Mouse (Mus musculus) thymus, postnatal 4 days (tissue): Measurements from ENCODE around the gene Palm3.

ENCODE experiments used
- DNase-seq: peaks from one replicate; pipeline ENCODE4 v3.0.0; 2021

Gene Palm3

DNA sequence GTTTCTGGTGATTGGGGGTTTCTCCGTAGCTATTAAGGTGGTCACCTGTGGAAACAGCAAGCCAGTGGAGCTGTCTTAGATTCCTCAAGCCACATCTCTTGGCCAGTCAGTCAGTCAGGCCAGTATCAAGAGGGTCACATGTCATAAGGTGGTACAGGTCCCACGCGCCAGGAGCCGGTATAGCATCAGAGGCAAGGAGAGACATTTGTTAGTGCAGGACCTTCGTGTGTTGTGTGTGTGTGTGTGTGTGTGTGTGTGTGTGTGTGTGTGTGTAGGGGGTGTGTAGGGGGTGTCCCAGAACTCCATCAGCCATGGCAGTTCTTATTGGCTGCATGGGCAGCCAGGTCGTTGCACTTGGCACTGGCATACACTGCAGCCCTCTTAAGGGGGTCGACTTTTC is 46.6 kb downstream of the Palm3 start:
- DNase-seq: no peak

DNA sequence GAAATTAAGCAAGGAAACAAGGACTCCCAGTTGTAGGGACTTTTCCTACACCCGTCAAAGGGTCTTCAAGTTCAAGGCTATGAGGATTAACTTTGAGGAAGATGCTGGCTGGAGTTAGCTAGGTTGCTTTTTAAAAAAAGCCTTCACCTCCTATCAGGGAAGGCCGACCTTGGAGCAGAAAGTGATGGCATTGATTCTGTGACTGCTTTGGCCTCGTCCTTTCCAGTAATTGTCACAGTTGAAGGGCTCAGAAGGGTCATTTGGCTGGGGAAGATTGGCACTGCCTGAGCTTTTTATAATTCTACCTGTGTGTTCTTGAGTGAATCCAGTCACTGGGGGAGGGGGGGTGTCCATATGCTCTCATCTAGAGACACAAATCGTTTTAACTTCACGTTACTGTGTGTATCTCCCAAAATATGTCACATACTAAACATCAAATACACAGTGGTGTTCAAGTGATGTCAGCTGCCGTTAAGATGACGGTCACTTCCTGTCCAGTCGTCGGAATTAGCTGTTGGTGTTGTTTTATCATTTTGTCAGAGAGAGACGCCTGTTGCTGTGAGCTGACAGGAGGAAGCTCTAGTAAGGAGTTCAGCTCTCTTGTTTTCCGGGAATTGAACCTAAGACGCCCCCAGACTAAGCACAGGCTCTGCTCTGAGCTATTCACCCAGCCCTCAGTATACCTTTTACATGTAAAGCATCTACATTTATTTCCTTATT is 47.2 kb downstream of the Palm3 start:
- no peak for DNase-seq

DNA sequence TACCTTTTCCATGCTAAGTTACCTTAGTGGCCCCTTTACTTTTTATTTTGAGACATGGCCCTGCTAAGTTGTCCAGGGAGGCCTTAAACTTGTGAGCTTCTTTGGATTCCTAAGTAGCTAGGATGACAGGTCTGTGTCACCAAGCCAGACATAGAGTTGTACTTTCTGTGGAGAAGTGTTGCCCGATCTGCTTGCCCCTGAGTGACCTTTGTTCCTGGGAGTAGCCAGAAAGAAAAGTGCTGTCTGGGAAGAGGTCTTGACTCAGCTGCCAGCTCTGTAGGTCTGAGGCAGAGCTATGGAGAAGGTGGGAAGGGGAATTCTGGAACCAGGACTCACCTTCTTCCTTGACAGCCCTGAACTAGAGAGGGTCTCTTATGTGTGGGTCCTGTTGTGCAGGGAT is 47.9 kb downstream of the Palm3 start:
- no peak for DNase-seq

DNA sequence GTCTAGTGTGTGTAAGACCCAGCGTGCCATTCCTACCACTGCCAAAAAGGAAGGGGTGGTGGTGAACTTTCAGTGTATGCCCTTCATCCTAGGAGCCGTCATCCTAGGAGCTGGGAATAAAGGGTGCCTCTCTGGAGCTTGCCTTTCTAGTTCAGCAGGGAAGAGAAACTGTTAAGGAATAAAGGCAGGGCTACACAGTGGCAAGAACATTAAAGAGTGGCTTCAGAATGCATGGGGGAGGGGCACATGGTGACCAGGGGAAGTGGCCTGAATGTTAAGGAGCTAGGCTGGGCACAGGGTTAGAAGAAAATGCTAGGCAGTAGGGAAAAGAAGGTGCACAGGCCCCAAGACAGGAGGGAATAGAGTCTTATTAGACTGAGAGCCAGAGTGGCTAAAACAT is 48.5 kb downstream of the Palm3 start:
- DNase-seq: no peak

DNA sequence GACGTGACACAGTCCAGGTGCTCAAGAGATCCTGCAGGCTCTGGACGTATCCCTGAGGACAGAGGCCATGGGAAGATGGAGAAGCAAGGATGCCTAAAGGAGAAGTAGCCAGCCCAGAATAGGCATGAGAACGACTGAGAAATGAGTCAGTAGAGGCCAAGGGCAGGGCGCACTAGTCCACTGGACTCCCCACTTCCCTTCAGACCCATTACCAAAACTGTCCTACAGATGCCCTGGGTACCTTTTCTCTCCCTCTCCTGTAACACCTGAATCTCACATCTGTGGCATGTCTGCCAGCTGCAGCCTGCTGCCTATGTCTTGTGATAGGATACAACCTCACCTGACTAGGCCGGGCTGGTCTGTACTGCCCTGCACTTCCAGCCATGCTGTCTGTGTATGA is 49.0 kb downstream of the Palm3 start:
- DNase-seq: no peak

DNA sequence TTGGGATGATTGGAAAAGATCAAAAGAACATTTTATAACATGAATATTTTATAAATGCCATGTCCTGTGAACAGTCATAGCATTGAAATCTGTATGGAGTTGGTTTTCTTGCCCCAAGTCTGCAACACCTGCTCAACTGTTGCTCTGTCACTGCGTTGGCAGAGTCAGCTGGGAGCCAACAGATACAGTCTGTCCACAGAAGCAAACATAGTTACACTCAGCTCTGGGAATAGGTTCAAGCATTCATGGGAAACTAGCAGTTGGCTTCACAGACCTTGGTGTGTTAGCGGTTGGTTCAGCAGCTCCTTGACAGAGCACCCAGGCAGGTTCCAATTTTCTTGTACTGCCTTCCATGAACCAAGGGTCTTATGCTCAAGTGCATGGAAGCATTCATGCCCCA is 49.4 kb downstream of the Palm3 start:
- DNase-seq: no peak

DNA sequence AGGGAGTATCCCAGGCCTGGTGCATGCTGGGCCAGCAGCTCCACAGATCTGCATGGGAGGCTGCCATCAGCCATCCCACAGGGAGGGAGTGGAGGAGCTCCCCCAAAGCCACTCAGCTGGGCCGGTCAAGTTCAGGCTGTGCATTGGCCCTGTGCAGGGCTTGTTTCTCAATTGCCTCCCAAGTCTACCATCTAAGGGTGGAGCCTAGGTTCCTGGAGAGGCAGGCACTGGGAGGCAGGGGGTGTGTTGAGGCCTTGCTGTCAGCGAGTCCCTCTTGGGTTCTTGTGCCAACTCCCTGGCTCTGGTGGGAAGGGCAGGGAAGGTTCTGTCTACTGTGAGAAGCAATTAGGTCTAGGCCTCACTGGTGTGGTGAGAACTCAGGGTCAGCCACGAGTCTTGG is 50.6 kb downstream of the Palm3 start:
- no peak for DNase-seq

DNA sequence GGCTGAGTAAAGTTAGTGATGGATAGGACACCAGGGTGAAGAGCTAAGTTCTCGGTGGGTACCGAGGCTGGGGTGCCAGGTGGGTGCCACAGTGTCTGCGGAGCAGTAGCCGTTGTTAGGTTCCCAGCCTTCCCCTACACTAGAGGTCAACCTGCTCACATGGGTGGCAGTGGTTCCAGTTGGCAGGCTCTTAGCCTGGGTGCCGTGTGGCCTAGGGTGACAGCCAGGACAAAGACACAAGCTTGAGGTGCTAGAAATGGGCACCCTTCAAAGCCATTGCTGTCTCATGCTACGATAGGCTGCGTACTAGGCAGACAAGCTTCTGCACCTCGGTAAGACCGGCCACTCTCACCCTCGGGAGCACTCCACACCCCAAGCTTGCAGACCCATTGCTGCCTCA is 51.0 kb downstream of the Palm3 start:
- no peak for DNase-seq

DNA sequence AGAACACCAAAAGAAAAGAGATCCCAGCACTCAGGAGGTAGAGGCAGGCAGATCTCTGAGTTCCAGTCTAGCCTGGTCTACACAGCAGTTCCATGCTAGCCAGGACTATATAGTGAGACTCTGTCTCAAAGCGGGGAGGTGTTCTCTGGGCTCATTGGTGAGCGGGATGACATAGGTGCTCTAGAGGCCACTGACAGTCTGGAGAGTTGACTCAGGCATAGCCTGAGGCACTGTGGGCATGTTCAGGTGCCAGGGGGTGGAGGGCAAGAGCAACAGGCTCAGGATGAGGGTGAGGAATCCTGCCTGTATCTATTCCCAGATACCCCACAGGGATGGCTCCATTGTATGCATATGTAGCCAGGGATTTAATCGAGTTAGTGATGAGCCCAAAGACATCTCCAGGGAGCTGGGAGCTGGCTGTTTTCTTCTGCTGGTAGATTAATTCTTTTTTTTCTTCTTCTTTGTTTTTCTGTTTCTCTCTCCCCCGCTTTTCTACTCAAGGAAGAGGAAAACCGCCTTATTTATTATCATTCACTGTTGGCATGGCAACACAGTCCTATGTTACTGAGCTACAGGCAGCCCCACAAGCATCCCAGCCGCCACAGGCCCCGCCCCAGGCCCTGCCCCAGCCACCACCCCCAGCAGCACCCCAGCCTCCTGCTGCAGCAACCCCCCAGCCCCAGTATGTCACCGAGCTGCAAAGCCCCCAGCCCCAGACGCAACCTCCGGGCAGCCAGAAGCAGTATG is 52.1 kb downstream of the Palm3 start:
- no peak for DNase-seq

DNA sequence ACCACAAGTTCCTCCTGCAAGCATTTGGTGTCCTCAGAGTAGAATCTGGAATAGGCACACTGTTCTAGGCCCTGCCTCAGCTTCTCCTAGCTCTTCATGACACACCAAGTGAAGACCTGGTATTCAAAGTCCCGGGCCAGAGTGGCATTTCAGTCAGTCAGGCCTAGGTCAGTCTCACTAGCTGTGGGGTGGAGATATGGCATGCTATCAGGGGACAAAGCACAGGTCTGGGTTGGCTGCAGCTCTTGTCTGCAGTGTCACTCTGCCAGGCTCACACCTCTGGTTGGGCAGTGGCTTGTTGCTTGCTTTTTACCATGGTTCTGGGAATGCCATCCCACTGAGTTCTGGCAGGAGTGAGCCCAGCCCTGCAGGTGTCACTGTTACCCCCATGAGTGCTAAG is 55.1 kb downstream of the Palm3 start:
- DNase-seq: no peak

DNA sequence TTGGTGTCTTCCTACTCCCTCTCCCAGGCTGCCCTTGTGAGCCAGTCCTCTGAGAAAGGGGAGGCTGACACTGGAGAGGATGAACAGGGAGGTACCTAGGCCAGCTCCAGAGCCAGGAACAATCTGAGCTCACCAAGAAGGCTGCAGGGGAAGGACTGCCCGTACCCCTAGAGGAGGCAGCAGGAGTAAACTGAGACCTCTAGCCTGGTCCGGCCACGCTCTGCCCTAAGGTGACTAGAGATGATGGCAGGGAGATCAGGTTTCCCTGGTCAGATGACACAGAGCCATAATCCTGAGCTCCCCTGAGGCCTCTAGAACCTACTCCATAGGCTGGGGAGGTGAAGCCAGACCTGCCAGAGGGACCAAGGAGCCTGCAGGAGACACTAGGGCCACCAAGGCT is 55.6 kb downstream of the Palm3 start:
- no peak for DNase-seq

DNA sequence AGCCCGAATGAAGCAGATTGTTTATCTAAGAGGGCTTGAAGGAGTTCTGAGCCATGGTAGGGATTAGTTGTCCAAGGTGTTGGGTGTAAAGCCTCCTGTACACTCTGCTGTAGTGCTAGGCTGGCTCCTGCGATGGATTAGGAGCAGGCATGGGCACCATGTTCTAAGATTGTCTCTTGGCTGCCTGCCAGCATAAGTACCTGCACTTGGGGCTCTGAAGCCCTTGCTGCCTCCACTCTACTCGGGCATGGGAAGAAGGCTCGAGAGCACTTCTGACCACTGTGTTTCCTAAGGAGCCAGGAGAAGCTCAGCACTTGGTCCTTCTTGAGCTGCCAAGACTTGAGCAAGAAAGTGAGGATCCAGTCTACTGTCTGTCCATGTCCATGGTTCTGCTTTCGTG is 57.9 kb downstream of the Palm3 start:
- DNase-seq: no peak
